Mouse (Mus musculus): ENCODE measurements around the gene Gprc5d.

The Gprc5d gene

DNA sequence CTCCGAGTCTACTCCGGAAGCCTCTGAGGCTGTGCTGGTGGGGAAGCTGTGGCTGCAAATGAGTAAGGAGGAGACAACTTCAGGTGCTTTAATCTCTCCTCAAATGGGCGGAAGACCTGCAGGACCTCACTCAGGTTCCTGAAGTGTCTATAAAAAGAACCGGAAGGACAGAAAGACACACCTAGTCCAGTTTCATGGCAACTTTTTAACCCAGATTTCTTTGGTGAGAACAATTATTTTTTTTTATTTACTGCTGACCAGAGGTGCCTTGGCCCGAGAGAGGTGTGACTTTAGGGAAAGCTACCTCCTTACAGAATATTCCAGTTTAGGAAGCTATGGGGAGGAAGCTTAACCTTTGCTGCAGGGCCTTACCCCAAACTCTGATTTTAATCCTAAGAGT lies at the start of gene Gprc5d:
Gene Gprc5d, minus strand, starts transcription at position 101 of the 400 bp plus-strand sequence.
- no peak for DNase-seq (ENCODE audit: low spot score in 2 of 2)

DNA sequence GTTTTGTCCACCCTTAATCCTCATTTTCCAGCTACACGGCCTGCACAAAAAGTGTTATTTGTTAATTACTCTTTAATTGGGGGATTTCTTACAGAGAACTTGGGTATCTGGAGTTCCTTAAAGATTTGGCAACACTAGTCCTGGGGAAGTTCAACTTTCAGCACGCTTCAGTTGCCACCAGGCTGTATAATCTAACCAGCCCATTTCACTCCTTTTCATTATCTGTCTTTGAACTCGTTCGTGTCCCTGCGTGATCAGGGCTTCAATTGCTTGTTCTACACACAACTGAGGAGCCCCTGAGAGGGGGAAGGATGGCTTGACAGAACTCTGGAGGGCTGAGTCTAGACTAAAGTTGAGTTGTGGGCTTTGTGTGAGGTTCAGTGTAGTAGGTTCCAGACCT lies 48.6 kb upstream of the Gprc5d start:
- DNase-seq (ENCODE audit: low spot score in 2 of 2): no peak

DNA sequence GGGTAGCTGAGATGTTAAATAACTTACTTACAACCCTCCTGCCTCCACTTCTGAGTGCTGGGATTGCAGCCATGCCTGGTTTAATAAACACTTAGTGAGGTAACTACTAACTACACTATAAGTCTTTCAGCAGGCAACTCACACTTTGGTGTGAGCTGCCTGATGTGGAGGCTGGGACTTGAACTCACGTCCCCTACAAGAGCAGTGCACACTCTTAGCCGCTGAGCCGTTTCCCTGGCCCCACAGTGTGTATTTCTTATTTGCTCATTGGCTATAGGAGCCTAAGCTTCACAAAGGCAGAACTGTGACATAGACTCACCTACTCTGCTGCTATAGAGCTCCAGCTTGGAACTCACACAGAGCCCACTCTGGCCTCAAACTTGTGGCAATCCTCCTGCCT lies 48.2 kb upstream of the Gprc5d start:
- DNase-seq (ENCODE audit: low spot score in 2 of 2): no peak

DNA sequence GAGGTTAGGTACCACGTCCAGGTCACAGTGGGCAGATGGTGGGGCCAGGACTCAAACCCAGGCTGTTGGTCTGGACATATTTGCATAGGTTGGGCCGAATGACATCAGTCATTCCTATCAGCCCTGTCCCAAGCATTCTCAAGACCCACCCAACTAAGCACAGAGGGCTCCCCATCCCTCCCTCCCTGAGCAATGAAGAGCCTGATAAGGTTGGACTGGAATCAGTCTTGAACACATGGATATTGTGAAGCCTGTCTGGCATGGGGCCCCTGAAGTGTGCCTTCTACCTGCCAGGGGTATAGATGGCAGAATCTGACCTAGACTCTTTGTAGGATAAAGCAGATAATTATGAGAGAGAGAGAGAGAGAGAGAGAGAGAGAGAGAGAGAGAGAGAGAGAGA lies 47.6 kb upstream of the Gprc5d start:
- no peak for DNase-seq (ENCODE audit: low spot score in 2 of 2)

DNA sequence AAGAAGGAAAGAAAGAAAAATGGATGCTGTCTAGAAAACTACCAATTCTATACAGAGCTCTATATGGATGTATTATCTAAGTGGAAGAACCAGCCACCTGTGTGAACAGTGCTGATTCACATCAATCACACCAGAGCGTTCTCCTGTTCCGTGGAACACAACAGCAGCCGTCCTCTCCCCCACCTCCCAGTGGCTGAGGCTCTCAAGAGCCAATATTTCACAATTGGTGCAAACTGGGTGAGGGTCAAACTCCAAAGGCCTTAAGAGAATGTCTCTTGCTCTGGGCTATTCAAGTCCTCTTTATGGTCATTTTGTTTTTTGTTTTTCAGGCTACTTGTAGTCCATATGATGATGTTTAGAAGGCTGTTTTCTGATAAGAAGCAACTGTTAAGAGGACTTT lies 47.1 kb upstream of the Gprc5d start:
- DNase-seq (ENCODE audit: low spot score in 2 of 2): no peak

DNA sequence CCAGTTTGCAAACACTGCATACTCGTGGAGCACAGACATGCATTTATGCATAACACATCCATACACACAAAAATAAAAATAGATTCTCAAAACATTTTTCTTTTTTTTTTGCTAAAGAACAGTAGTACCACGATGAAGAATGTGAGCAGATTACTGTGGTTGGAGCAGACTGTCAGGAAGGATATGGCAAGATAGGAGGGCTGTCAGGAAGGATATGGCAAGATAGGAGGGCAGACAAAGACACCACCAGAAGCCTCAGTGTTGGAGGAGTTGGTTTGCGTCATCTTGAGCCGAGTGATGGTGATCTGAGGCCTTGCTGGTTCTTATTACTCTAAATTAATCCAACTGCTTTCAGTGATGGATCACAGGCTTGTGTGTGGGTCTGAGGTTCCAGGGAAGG lies 44.8 kb upstream of the Gprc5d start:
- DNase-seq (ENCODE audit: low spot score in 2 of 2): no peak

DNA sequence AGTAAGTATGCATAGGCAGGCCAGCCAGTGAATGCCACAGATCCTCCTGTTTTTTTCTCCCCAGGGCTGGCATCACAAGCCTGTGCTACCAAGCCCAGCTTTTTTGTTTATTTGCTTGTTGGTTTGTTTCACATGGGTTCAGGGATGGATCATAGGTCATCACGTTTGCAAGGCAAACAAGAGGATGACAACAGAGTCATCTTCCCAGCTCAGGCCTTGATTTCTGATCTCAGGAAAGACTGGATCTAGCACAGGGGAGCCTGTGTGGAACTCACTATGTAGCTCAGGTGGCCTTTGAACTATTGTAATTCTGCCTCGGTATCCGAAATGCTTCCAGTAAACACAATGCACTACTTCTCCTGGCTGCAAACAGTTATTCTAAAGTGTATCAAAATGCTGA lies 44.2 kb upstream of the Gprc5d start:
- no peak for DNase-seq (ENCODE audit: low spot score in 2 of 2)

DNA sequence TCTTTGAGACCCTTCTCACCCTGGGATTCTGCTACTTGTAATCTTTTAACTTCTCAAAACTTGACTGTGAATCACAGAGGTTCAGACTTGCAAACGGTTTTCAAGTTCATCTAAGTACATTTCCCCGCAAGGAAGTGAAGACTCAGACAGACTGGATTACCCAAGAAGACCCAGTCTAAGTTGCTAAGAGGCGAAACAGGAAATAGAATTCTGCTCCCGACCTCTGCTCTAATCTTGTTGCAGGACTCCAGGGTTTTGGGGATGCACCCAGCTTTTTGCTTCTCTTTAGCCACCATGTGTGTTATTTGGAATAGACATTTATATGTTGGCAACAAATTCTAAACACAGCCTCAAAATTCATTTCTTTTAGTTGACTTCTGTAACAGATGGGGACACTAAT lies 43.3 kb upstream of the Gprc5d start:
- DNase-seq (ENCODE audit: low spot score in 2 of 2): no peak

DNA sequence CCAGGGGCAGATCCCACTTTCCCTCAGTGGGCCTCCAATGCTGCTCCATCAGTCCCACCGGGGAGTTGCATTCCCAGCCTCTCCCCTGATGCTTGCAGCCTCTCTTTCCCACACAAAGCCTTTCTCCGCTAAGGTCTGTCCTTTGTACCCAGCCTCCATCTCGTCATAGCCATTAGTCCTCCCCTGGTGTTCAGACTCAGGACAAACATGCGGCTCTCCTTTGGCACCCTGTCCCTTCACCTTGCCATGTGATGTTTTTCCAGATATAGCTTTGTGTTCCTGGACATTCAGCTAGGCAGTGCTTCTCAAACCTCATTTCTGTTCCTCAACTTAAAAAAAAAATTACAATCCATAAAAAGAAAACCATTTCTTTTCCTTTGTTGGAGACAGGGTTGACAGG lies 40.4 kb upstream of the Gprc5d start:
- no peak for DNase-seq (ENCODE audit: low spot score in 2 of 2)

DNA sequence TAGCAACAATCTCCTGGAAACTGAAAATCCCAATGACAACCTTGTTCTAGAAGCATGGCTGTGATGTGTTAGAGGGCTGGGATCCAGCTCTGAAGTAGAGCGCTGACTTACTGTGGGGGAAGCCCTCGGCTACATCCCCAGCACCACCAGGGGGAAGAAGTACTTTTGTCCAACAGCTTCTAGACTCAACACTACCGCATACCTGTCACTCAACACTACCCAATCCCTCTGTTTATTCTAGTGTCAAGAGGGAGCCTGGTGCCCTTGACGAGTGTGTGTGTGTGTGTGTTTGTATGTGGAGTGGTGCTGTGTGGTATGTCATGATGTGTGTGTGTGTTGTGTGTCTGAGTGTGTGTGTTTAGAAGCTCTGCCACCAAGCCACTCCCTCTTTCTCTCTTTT lies 39.4 kb upstream of the Gprc5d start:
- DNase-seq (ENCODE audit: low spot score in 2 of 2): no peak

DNA sequence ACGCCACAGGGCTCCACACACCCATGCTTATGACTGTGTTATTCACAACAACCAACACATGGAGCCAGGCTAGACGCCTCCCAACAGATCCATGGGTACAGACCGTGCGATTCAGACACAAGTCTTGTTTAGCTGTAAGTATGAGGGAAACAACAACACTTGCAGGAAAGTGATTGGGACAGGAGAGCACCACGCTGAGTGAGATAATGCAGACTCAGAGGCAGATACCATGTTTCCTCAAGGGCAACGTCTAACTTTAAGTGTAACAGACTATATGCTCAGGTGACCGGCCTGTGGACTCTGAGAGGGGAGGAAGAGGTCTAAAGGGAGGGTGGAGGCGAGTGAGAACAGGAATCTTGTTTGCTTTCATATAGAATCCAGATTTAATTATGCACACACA lies 38.5 kb upstream of the Gprc5d start:
- DNase-seq (ENCODE audit: low spot score in 2 of 2): no peak

DNA sequence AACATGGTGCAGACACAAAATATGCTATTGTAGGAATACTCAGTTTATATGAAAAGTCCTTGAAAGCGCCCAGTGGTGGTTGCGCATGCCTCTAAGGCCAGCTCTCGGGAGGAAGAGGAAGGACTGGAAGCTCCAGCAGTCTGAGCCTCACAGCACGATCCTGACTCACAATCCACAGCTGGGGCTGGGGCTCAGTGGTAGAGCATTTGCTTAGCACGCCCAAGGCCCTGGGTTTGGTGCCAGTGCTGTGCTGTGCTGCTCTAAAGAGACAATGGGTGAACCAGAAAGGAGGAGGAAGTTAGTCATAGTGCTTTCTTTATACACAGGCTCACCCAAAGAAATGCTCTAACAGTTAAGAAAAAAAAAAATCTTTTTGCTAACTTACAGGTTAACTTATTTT lies 35.6 kb upstream of the Gprc5d start:
- DNase-seq (ENCODE audit: low spot score in 2 of 2): no peak

DNA sequence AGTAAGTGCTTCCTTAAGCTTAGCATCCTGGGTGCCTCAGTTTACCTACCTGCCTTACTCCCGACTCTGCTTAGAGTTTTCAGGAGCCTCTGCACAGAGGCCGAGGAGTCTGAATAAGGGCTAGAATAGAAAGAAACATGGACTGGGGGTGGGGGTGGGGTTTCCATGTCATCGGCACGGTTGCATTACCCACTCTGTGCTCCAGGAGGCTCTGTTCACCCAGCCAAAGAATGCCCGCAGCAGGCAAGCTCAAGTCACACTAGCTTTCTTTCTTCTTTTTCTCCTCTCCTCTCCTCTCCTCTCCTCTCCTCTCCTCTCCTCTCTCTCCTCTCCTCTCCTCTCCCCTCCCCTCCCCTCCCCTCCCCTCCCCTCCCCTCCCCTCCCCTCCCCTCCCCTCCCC lies 32.2 kb upstream of the Gprc5d start:
- DNase-seq (ENCODE audit: low spot score in 2 of 2): no peak

DNA sequence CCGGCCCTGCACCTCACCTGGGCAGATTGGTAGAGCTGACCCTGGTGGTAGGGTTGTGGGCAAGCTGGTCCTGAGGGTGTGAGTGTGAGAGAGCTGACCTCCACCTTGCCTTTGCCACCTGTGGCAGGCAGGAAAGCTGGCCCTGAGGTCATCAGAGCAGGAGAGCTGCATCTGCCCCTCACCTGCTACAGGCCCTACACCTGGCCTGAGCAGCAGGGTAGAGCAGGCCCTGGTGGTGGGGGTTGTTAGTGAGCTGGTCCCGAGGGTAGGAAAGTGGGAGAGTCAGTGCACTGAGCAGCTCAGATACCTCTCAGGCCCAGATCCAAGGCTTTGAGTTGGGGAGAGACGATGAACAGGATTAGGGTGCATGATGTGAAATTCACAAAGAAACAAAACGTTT lies 31.6 kb upstream of the Gprc5d start:
- DNase-seq (ENCODE audit: low spot score in 2 of 2): no peak

DNA sequence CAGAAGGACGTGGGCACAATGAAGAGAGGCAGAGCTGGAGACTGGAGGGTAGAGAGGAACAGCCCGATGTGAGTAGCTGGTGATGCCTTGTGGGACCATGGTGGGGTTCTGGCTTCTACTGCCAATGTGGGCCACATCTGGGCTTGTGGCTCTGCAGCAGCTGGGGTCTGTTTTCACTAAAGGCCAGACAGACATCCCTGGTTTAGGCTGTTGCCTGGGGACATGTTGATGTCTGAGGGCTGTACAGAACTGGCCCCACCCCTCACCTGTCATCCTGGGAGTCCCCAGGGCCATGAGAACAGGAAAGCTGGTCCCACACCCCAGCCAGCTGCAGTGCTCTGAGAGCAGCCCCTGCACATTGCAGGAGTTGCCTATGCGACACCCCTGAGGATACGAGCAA lies 31.1 kb upstream of the Gprc5d start:
- DNase-seq (ENCODE audit: low spot score in 2 of 2): no peak

DNA sequence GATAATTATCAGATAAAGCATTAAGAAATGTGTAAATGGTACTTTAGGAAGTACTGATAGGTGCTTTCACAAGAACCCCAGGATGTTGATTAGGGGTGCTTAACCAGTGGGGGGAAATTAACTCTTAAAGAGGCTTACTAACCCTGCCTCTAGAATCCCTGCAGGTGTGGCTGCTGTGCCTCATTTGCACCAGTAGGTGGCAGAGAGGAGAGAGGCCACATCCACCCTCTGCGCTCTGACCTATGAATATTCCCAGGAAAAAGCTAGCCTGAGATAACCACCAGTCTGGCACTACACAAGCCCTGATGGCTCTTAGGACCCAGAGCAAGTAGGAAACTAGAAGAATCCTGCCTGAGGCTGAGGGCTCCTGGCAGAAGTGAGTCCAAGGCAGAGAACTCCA lies 30.4 kb upstream of the Gprc5d start:
- DNase-seq (ENCODE audit: low spot score in 2 of 2): no peak

DNA sequence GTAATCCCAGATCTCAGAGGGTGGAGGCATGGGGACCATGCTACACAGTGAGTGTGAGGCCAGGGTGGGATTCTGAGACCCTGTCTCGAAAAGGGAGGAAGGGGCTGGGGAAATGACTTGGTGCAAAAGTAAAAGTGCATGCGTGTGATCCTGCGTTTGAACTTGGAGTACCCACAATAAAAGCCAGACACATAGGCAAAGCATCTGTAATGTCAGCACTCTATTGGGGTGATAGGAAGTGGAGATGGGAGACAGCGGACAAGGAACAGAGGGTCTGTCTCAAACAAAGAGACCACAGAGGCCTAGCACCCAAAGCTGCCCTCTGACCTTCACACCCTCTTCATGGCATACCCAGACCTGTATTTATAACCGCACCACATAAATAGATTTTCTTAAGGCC lies 27.9 kb upstream of the Gprc5d start:
- no peak for DNase-seq (ENCODE audit: low spot score in 2 of 2)

DNA sequence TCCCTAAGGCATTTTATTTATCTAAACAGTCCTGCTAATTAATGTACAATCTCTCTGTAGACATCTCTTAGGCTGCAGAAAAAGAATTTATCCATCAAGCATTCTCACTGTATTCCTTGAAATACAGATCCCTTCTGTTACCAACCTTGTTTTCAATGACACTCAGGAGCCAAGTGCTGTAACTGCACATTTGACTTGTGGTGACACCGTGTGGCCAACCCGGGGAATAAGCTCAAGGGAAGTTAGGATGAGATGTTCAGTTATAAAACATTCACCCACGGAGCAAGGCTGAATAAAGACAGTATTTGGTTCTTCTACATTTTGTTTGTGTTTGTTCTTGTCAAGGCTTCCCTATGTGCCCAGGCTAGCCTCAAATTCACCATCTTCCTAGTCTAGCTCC lies 26.4 kb upstream of the Gprc5d start:
- no peak for DNase-seq (ENCODE audit: low spot score in 2 of 2)

DNA sequence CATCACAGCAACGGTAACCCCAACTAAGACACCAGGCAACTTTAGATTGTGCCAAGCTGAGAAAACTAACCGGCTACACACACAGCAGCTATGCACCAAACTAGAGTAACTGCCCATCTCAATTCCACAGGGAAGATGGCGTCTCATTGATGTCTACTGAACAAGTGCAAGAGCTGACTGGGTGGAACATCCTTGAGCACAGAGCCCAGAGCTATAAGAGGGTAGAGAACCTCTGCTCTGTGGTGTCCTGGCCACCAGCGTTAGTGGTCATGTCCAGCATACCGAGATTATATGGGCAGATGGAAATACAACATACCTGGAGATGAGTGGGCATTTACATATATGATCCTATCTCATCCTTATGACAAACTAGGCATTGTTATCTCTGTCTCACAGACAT lies 25.1 kb upstream of the Gprc5d start:
- no peak for DNase-seq (ENCODE audit: low spot score in 2 of 2)

DNA sequence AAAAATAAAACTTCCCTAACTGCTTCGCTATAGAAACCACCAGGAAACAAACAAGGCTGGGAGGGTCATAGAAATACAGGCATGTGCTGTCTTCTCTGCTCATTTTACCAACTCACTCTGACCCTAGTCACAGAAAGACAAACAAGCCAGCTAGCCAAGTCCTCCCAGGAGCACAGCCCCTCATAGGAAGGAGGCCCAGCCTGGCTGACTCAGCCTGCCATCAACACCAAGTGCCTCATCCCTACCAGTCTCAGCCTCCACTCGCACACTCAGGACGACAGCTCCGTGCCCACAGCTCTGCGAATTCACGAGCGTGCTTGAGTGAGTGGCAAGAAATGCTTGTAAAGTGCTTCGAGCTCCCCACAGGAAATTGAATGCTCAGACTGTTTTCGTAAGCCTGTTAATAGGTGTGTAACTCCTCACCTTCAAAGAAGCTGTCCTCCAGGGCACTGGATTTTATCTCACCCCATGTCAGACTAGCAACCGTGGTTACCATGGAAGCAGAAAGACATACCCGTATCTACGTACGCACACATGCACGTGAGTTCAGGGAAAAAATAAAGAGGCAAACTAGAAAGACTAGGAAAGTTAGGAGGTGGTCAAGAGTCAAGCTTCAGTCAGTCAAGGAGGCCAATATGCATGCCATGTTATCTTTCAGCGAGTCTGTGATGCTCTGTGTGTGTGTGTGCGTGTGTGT lies 23.5 kb upstream of the Gprc5d start:
- no peak for DNase-seq (ENCODE audit: low spot score in 2 of 2)

DNA sequence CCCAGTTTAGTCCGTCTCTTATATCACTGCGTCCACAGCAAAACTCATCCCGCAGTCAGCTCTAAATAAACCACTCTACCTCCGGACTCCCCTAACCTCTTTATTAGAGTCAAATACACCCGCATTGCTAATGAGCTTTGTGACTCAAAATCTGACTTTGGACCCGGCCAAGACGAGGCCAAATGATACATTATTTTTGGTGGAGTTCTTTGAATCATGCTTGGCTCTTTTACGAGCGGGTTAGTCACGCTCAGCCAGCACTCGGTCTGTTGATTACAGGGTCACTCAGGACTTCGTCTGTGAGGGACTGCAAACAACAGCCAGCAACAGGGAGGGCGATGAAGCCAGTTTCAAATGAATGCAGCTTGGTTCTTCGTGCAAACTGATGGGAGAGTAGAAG lies 20.7 kb upstream of the Gprc5d start:
- DNase-seq (ENCODE audit: low spot score in 2 of 2): no peak

DNA sequence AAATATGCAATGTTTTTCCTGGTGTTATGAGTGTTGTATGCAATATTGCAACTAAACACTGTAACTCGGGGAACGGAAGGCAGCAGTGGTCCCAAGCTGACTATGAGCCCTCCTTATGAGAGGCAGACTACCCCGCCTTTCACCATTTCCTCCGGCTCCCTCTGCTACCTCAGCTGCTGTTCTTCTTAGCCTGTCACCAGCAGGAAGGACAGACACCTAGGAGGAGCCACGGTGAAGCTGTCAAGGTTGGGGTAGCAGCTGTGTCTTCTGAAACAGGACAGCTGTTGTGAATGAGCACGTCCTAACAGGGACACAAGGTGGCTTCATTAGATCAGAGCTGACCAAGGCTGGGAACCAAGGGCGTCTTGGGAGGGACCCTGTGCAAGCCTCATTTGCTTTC lies 20.1 kb upstream of the Gprc5d start:
- no peak for DNase-seq (ENCODE audit: low spot score in 2 of 2)

DNA sequence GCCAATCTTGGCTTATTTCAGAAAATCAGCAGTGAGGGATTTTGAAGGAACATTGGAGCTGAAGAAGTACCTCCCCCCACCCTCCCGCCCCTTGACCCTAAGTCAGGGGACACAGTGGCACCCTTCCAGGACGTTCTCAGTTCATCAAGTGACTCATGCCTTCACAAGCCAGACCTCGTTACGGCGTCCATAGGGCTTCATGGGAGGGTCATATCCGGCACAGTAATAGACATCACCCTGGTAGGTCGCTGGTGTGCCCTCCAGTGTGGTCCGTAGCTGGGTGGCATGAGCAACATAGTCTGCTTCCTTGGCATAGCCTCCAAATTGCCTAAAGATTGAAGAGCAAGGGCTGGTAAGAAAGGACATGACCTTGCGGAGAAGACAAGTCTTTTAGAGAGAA lies 19.7 kb upstream of the Gprc5d start:
- no peak for DNase-seq (ENCODE audit: low spot score in 2 of 2)

DNA sequence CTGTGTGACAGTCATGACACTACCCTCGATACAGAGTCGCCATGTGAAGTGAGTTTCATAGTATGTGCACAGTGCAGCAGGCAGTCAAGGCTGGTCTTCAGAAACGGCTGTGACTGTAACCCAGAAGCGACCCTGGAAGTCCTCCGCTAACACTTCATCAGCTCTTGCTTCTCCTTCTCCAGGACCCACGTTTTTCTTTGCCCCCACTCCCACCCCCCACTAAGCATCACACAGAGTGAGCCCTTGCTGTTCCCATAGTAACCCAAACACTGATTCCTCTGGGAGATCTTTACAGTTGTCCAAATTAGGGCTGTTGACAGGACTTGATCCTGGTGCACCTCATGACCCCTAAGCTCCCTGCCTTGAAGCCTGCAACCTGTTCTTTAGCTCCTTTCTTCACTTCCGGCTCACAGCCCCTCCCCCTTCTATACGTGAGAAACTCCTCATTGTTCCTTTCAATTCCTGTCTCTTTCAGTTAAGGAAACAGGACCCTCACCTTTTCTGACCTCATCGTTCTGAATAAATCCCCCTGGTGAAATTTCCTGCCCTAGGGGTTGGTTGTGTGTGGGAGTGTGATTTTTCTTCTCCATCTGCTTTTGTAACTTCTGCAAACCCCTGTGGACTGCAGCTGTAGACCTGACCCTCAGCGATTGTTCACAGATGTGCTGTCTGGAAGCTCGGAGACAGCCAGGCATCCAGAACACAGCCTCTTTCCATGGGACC lies 18.5 kb upstream of the Gprc5d start:
- DNase-seq (ENCODE audit: low spot score in 2 of 2): no peak

Measured in natural killer cell, adult 2 months (primary cell).